Mouse (Mus musculus) lung, postnatal 0 days (tissue): ENCODE measurements around the gene Rbm4.

ENCODE experiments used
- CTCF ChIP-seq: IDR thresholded peaks from 2 replicates; pipeline ENCODE4 v1.5.1; 2016; ENCODE audit warnings: antibody characterized with exemption, mild to moderate bottlenecking
- EP300 ChIP-seq: IDR thresholded peaks from 2 replicates; pipeline ENCODE4 v1.6.1; 2016; ENCODE audit warnings: antibody characterized with exemption, mild to moderate bottlenecking, control low read depth

- TF ChIP-seq CTCF, result no peak
- no peak for TF ChIP-seq EP300
Observed at GRCm38 (mm10) chr19:4786313-4786712, 7.4 kb downstream of the Rbm4 start.
